Mouse (Mus musculus) liver, embryonic 14 days (tissue): ENCODE data around the gene Hist1h3a. TPM values are rescaled to one million over a fixed set of nuclear protein-coding genes. Genes with fewer than 3 reads are reported as not detected.

Experiments
- polyA plus RNA-seq: library from polyadenylated mRNA; depleted of rRNA; stranded (reverse); fragments of >200 nt; gene quantifications from 2 replicates; pipeline ENCODE4 v1.2.3, GENCODE M21; 2012; rRNA removed

Hist1h3a gene
- 32.0 and 44.7 TPM in 2 replicates for polyA plus RNA-seq

GRCm38 (mm10) chr13:23761871-23762821, at the start of gene Hist1h3a:
Hist1h3a (minus strand) TSS chr13:23762386.

GRCm38 (mm10) chr13:23806422-23807052, 44.4 kb upstream of the Hist1h3a start, which contains the start of gene Slc17a2:
Slc17a2 (plus strand) TSS chr13:23806993.

GRCm38 (mm10) chr13:23769613-23770012, 7.4 kb upstream of the Hist1h3a start, which contains the start of gene Trim38:
Trim38 (plus strand) TSS chr13:23769913.

GRCm38 (mm10) chr13:23763586-23764323, 1.6 kb upstream of the Hist1h3a start, which contains the start of gene Hist1h1a:
Hist1h1a (plus strand) TSS chr13:23763666.

GRCm38 (mm10) chr13:23760972-23761864, 968 bp downstream of the Hist1h3a start, which contains the start of gene Hist1h4a:
Hist1h4a (minus strand) TSS chr13:23761230.

GRCm38 (mm10) chr13:23756790-23757189, 5.4 kb downstream of the Hist1h3a start, which contains the start of gene Hist1h4b:
Hist1h4b (plus strand) TSS chr13:23757013.

GRCm38 (mm10) chr13:23752067-23752741, 10.0 kb downstream of the Hist1h3a start, which contains the start of gene Hist1h3b:
Hist1h3b (plus strand) TSS chr13:23752267.

GRCm38 (mm10) chr13:23750839-23751477, 11.2 kb downstream of the Hist1h3a start, which contains the start of gene Hist1h2ab:
Hist1h2ab (plus strand) TSS chr13:23751126.

GRCm38 (mm10) chr13:23746201-23747080, 15.7 kb downstream of the Hist1h3a start, which contains the start of gene Hist1h2bb:
Hist1h2bb (plus strand) TSS chr13:23746734.

GRCm38 (mm10) chr13:23745381-23746161, 16.6 kb downstream of the Hist1h3a start, which contains the start of gene Hist1h3c:
Hist1h3c (minus strand) TSS chr13:23745602.

GRCm38 (mm10) chr13:23738677-23739068, 23.5 kb downstream of the Hist1h3a start, which contains the start of gene Hist1h1c:
Hist1h1c (plus strand) TSS chr13:23738808.

Other genes with a start within 250 kb of the Hist1h3a start
- 20.0 and 22.7 TPM in 2 replicates for gene Hist1h4h, start 231.3 kb downstream of the Hist1h3a start, polyA plus RNA-seq
- gene Hist1h2af, start 228.5 kb downstream of the Hist1h3a start, polyA plus RNA-seq: 254 and 365 TPM in 2 replicates
- 40.7 and 47.0 TPM in 2 replicates for gene Hist1h3g, start 227.0 kb downstream of the Hist1h3a start, polyA plus RNA-seq
- 6.3 and 6.5 TPM in 2 replicates for gene Hist1h2bh, start 219.0 kb downstream of the Hist1h3a start, polyA plus RNA-seq
- gene Hist1h3f, start 218.3 kb downstream of the Hist1h3a start, polyA plus RNA-seq: 4.4 and 4.5 TPM in 2 replicates
- gene Hist1h4f, start 210.7 kb downstream of the Hist1h3a start, polyA plus RNA-seq: 19.0 and 21.1 TPM in 2 replicates
- 0.66 and 0.96 TPM in 2 replicates for gene Hist1h1d, start 209.1 kb downstream of the Hist1h3a start, polyA plus RNA-seq
- gene Hist1h3e, start 200.0 kb downstream of the Hist1h3a start, polyA plus RNA-seq: 24.2 and 24.8 TPM in 2 replicates
- 11.7 and 13.2 TPM in 2 replicates for gene Hist1h2ae, start 191.2 kb downstream of the Hist1h3a start, polyA plus RNA-seq
- gene Hist1h2bg, start 191.0 kb downstream of the Hist1h3a start, polyA plus RNA-seq: 35.1 and 41.0 TPM in 2 replicates
- 12.1 and 12.6 TPM in 2 replicates for gene Hist1h2bf, start 188.2 kb downstream of the Hist1h3a start, polyA plus RNA-seq
- gene Hist1h2ad, start 188.0 kb downstream of the Hist1h3a start, polyA plus RNA-seq: 8.7 and 8.8 TPM in 2 replicates
- gene Hist1h3d, start 186.6 kb downstream of the Hist1h3a start, polyA plus RNA-seq: 19.8 and 22.5 TPM in 2 replicates
- 7.9 and 8.2 TPM in 2 replicates for gene Hist1h4d, start 180.8 kb downstream of the Hist1h3a start, polyA plus RNA-seq
- 2.9 and 3.1 TPM in 2 replicates for gene Hist1h2be, start 141.3 kb downstream of the Hist1h3a start, polyA plus RNA-seq
- gene Hist1h1e, start 139.8 kb downstream of the Hist1h3a start, polyA plus RNA-seq: 7.8 and 10.5 TPM in 2 replicates
- 1.2 and 1.3 TPM in 2 replicates for gene Hist1h2ac, start 78.4 kb downstream of the Hist1h3a start, polyA plus RNA-seq
- gene Hist1h2bc, start 78.2 kb downstream of the Hist1h3a start, polyA plus RNA-seq: 75.9 and 78.5 TPM in 2 replicates
- 0.13 TPM in 1 of 2 replicates, not detected in the other for gene Hist1h1t, start 66.6 kb downstream of the Hist1h3a start, polyA plus RNA-seq
- gene Hist1h4c, start 63.9 kb downstream of the Hist1h3a start, polyA plus RNA-seq: 5.9 TPM in 2 replicates
- gene Hfe, start 51.5 kb downstream of the Hist1h3a start, polyA plus RNA-seq: 2.5 and 4.1 TPM in 2 replicates
- 41.5 and 49.3 TPM in 2 replicates for gene Hist1h1c, start 23.6 kb downstream of the Hist1h3a start, polyA plus RNA-seq
- gene Hist1h3c, start 16.8 kb downstream of the Hist1h3a start, polyA plus RNA-seq: 38.4 and 43.0 TPM in 2 replicates
- 15.4 and 18.8 TPM in 2 replicates for gene Hist1h2bb, start 15.7 kb downstream of the Hist1h3a start, polyA plus RNA-seq
- gene Hist1h2ab, start 11.3 kb downstream of the Hist1h3a start, polyA plus RNA-seq: 38.0 and 42.8 TPM in 2 replicates
- gene Hist1h3b, start 10.1 kb downstream of the Hist1h3a start, polyA plus RNA-seq: 36.3 and 37.0 TPM in 2 replicates
- 20.1 and 25.1 TPM in 2 replicates for gene Hist1h4b, start 5.4 kb downstream of the Hist1h3a start, polyA plus RNA-seq
- 10.7 and 12.1 TPM in 2 replicates for gene Hist1h4a, start 1.2 kb downstream of the Hist1h3a start, polyA plus RNA-seq
- 13.8 and 15.6 TPM in 2 replicates for gene Hist1h1a, start 1.3 kb upstream of the Hist1h3a start, polyA plus RNA-seq
- gene Trim38, start 7.5 kb upstream of the Hist1h3a start, polyA plus RNA-seq: 0.01 and 0.02 TPM in 2 replicates
- 0.92 and 1.1 TPM in 2 replicates for gene Slc17a2, start 44.6 kb upstream of the Hist1h3a start, polyA plus RNA-seq
- 2.9 and 3.4 TPM in 2 replicates for gene Slc17a3, start 77.0 kb upstream of the Hist1h3a start, polyA plus RNA-seq
- gene Slc17a1, start 105.4 kb upstream of the Hist1h3a start, polyA plus RNA-seq: 0.07 and 0.14 TPM in 2 replicates
- gene Slc17a4, start 152.6 kb upstream of the Hist1h3a start, polyA plus RNA-seq: 0.03 and 0.05 TPM in 2 replicates
- not detected in 2 replicates for gene Hist1h2ba, start 171.8 kb upstream of the Hist1h3a start, polyA plus RNA-seq
- gene Hist1h2aa, start 172.1 kb upstream of the Hist1h3a start, polyA plus RNA-seq: not detected in 2 replicates
- not detected in 2 replicates for gene Scgn, start 228.8 kb upstream of the Hist1h3a start, polyA plus RNA-seq